Mouse (Mus musculus): Measurements from ENCODE around the gene Klf15.

DNA sequence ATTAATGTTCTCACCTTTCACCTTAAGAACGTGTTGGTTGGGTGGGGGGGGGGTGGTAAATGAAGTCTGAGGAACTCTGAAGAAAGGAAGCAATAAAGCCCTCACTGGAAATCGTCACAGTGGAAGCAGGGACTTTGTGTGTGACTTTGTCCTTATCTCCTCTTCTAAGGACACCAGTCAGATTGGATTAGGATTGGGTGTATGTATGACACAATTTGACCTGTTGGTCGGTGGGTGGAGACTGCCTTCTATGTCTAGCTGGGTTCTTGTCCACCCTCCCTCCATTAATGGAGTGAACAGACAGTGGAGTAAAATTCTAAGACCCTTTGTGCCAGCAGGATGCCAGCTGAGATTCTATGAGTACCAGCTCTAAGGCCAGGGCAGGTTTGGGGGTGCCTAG, 21.9 kb downstream of the Klf15 start:
- TF ChIP-seq CTCF (IDR thresholded peaks at IDR 0.05; ENCODE audit: low read depth) (no peak), EP300 (IDR thresholded peaks at IDR 0.05; ENCODE audit: low read depth) (no peak)

All from liver, postnatal 0 days (tissue).